22 mouse cellular contexts compared by ENCODE assay signal in genomic region chr1:57954376-57954765, GRCm38 (mm10). TPM values are rescaled to one million over a fixed set of nuclear protein-coding genes. Genes with fewer than 3 reads are reported as not detected.
DNase-seq lines count a peak whose midpoint lies in the region; ATAC-seq lines count a peak whose summit lies in the region.
"Had no signal": no experiment of that assay in that cellular context is flagged by ENCODE, and none has a peak within 500 bp of the region (broad histone marks: within the 10 kb centered on the region; RNA-seq: fewer than 3 reads in every experiment).

No protein-coding gene starts in this region.

- DNase-seq in midbrain, embryonic 11.5 days (ENCODE audit: low spot score, missing footprints) = peak; percentile 31
- no peak for DNase-seq in midbrain, embryonic 10.5 days (ENCODE audit: low spot score)
- peak; percentile 53 for DNase-seq in thymus, postnatal 0 days (ENCODE audit: low spot score)
- no peak for DNase-seq in thymus, adult 18-20 months
- DNase-seq in thymus, postnatal 14 days = peak; percentile 17
- DNase-seq in thymus, postnatal 4 days = peak; percentile 21
- DNase-seq in layer of hippocampus, adult 11-12 months (ENCODE audit: low spot score) = no peak
- no peak for DNase-seq in right cerebral cortex, postnatal 4 days
- DNase-seq: adrenal gland, adult 8-10 months; adrenal gland, postnatal 14 days; adrenal gland, postnatal 36 days; cerebellum, adult 11-12 months; cerebellum, adult 2 months; cerebellum, adult 9-10 months; cerebellum, postnatal 10 days; cerebellum, postnatal 25 days had no signal

- no peak overlapping the region for H3K27ac ChIP-seq in midbrain, embryonic 11.5 days (ENCODE audit: low read depth, low read length)
- H3K27ac ChIP-seq in midbrain, embryonic 10.5 days (replicated peaks) = no peak overlapping the region
- H3K27ac ChIP-seq: embryonic facial prominence, embryonic 10.5 days; embryonic facial prominence, embryonic 12.5 days; forebrain, embryonic 13.5 days; forebrain, embryonic 15.5 days had no signal

- H3K27me3 ChIP-seq in midbrain, embryonic 11.5 days (ENCODE audit: control insufficient read depth, insufficient read depth, low read length) = no peaks in the 10 kb centered on the region
- no peaks in the 10 kb centered on the region for H3K27me3 ChIP-seq in midbrain, embryonic 10.5 days (ENCODE audit: low read depth, poor library complexity, severe bottlenecking)
- H3K27me3 ChIP-seq: embryonic facial prominence, embryonic 12.5 days; forebrain, embryonic 13.5 days; forebrain, embryonic 15.5 days; Patski had no signal

- no peak overlapping the region for H3K4me2 ChIP-seq in midbrain, embryonic 11.5 days
- H3K4me2 ChIP-seq: embryonic facial prominence, embryonic 12.5 days; forebrain, embryonic 13.5 days; forebrain, embryonic 15.5 days had no signal

- H3K9ac ChIP-seq in midbrain, embryonic 11.5 days (ENCODE audit: low read length) = no peak overlapping the region
- H3K9ac ChIP-seq: embryonic facial prominence, embryonic 12.5 days; forebrain, embryonic 13.5 days; forebrain, embryonic 15.5 days had no signal

- H3K4me3 ChIP-seq in midbrain, embryonic 11.5 days (ENCODE audit: low read depth, low read length) = no peak overlapping the region
- H3K4me3 ChIP-seq in midbrain, embryonic 10.5 days = no peak overlapping the region
- H3K4me3 ChIP-seq: embryonic facial prominence, embryonic 10.5 days; embryonic facial prominence, embryonic 12.5 days; forebrain, embryonic 13.5 days; forebrain, embryonic 15.5 days had no signal

- ATAC-seq in midbrain, embryonic 11.5 days (ENCODE audit: low FRiP score) = no peak
- ATAC-seq: activated CD4-positive, CD25-positive, alpha-beta regulatory T cell, adult 4 months; forebrain, embryonic 13.5 days; forebrain, embryonic 15.5 days; Patski had no signal

- H3K4me1 ChIP-seq in midbrain, embryonic 11.5 days (ENCODE audit: control insufficient read depth, insufficient read depth, low read length) = no peaks in the 10 kb centered on the region
- peaks cover 18% of the 10 kb centered on the region; the same call in 1 of the 2 replicates for H3K4me1 ChIP-seq in midbrain, embryonic 10.5 days
- H3K4me1 ChIP-seq: embryonic facial prominence, embryonic 10.5 days; embryonic facial prominence, embryonic 12.5 days; forebrain, embryonic 13.5 days; forebrain, embryonic 15.5 days had no signal

- H3K9me3 ChIP-seq in midbrain, embryonic 11.5 days (ENCODE audit: control insufficient read depth, low read length) = no peaks in the 10 kb centered on the region
- no peaks in the 10 kb centered on the region for H3K9me3 ChIP-seq in midbrain, embryonic 10.5 days (replicated peaks)
- H3K9me3 ChIP-seq: embryonic facial prominence, embryonic 10.5 days; embryonic facial prominence, embryonic 12.5 days; forebrain, embryonic 13.5 days; forebrain, embryonic 15.5 days had no signal

- H3K36me3 ChIP-seq in midbrain, embryonic 11.5 days (ENCODE audit: control insufficient read depth, insufficient read depth, low read length) = 0 out of 2 replicates have a peak, but pooled peaks cover 3% of the 10 kb centered on the region
- peaks cover 39% of the 10 kb centered on the region for H3K36me3 ChIP-seq in midbrain, embryonic 10.5 days

- WGBS in midbrain, embryonic 11.5 days = 88% methylated on average over 5 of the region's 5 CpGs
- WGBS in midbrain, embryonic 10.5 days = 88% methylated on average over 5 of the region's 5 CpGs

RNA-seq across cellular contexts. Expression of gene Sgo2a, which starts 41.4 kb away (rescaled TPM):
- polyA plus RNA-seq in midbrain, embryonic 11.5 days (2014; fragmentation: Nextera tagmentation; extraction: Ambion mirVana) = 30.3 and 30.5 TPM in 2 replicates
- polyA plus RNA-seq in midbrain, embryonic 10.5 days (2016; fragmentation: Nextera tagmentation; extraction: Ambion mirVana) = 21.9 and 22.9 TPM in 2 replicates
- polyA plus RNA-seq in thymus, postnatal 0 days (2015; fragmentation: Nextera tagmentation; extraction: Ambion mirVana) = 16.9 and 18.6 TPM in 2 replicates

Comparison
In these comparisons a context has a peak if more than half of its experiments do, and no peak if none do; other contexts are left out.
1. DNase-seq: peak in midbrain, embryonic 11.5 days (single experiment), thymus, postnatal 0 days (single experiment), thymus, postnatal 14 days (single experiment) and thymus, postnatal 4 days (single experiment); none in midbrain, embryonic 10.5 days (single experiment), thymus, adult 18-20 months (0 of 2), layer of hippocampus, adult 11-12 months (single experiment) and right cerebral cortex, postnatal 4 days (single experiment).